Mouse (Mus musculus) embryonic facial prominence, embryonic 14.5 days (tissue): ENCODE measurements at regions not wholly inside any gene's neighbourhood (a gene's known extent, or its start where the extent isn't known, plus 50 kb on each side); places are given as distances from the start of the nearest gene placed in this dataset.

Experiments
- ATAC-seq: fragments of 200-750 bp; cut with Nextera tagmentation; 2 replicates; pipeline ENCODE4 v1.8.0; 2017; ENCODE audit warnings: low read depth, moderate number of reproducible peaks, moderate TSS enrichment
- DNase-seq: peaks from one replicate; pipeline ENCODE4 v3.0.0-alpha.2; 2015; ENCODE audit warnings: low spot score
- H3K27ac ChIP-seq: fragments of 300-500 bp; sonication (generic); replicated peaks from 2 replicates; pipeline ENCODE4 v1.5.1; 2014; ENCODE audit warnings: low read depth, mild to moderate bottlenecking, low read length, moderate library complexity
- H3K27me3 ChIP-seq: fragments of 300-500 bp; sonication (generic); replicated peaks from 2 replicates; pipeline ENCODE4 v1.6.1; 2014; ENCODE audit warnings: low read length; ENCODE audit not compliant: control insufficient read depth, insufficient read depth
- H3K36me3 ChIP-seq: fragments of 300-500 bp; sonication (generic); 2 replicates; pipeline ENCODE4 v1.6.1; 2014; ENCODE audit warnings: low read length, mixed read lengths; ENCODE audit not compliant: control insufficient read depth, insufficient read depth
- H3K4me1 ChIP-seq: fragments of 300-500 bp; sonication (generic); 2 replicates; pipeline ENCODE4 v1.6.1; 2014; ENCODE audit warnings: antibody characterized with exemption, low read length; ENCODE audit not compliant: control insufficient read depth, insufficient read depth
- H3K4me2 ChIP-seq: fragments of 300-500 bp; sonication (generic); 2 replicates; pipeline ENCODE4 v1.6.1; 2014; ENCODE audit warnings: low read depth, mild to moderate bottlenecking, low read length, moderate library complexity, mixed read lengths
- H3K4me3 ChIP-seq: fragments of 300-500 bp; sonication (generic); 2 replicates; pipeline ENCODE4 v1.5.1; 2014; ENCODE audit warnings: low read depth, mild to moderate bottlenecking, low read length
- H3K9ac ChIP-seq: fragments of 300-500 bp; sonication (generic); 2 replicates; pipeline ENCODE4 v1.6.1; 2014; ENCODE audit warnings: low read depth, mild to moderate bottlenecking, low read length, moderate library complexity, mixed read lengths
- H3K9me3 ChIP-seq: fragments of 300-500 bp; sonication (generic); 2 replicates; pipeline ENCODE4 v1.6.1; 2016; ENCODE audit warnings: low read length; ENCODE audit not compliant: control insufficient read depth
- WGBS: fragments of 180-500 bp; shearing (Covaris S2); extraction: QIAGEN DNeasy Blood & Tissue Kit; methylation state at CpG from one replicate; pipeline ENCODE4 v1.1.7; 2014; 5-methylcytosine and 5-hydroxymethylcytosine counted together

DNA sequence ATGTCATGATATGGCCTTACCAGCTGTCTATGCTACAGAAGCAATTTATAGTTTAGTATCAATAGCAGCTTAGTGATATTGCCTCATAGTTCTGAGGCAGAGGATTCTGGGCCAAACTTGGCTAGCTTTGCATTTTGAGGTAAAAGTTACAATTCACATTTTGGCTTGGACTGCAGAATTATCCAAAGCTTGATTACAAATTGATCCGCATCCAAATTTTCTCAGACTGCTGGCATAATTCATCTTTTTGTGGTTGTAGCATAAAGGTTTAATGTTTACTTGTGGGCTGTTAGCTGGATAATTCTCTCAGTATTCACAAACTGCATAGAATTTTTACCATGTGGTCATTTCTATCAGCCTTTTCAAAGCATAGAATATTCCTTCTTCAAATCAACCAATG lies 589.9 kb upstream of the Pdcd1 start:
- ATAC-seq, result no peak

DNA sequence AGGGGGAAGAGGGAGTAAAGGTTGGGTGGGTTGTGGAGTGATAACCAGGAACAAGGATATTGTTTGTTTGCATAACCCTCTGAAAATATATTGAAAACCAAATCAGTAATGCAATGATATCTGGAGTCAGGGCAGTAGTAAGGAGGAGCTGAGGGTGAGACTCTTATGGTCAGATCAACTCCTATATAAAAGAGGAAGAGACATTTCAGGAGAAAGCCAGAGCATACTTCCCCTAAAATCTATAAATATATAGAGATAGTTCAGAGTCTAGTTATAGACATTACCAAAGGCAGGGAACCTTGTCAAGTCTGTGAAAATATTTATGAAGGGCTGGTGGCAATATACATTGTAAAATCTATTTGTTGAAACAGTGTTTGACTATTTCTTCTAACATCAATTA lies 605.9 kb upstream of the Pdcd1 start:
- Histone ChIP-seq H3K9ac (no peak overlapping the region), H3K36me3 (no peaks in the 10 kb centered on the region), H3K4me3 (no peak overlapping the region), H3K4me2 (no peak overlapping the region), H3K9me3 (no peaks in the 10 kb centered on the region), H3K27ac (no peak overlapping the region), H3K4me1 (no peaks in the 10 kb centered on the region), H3K27me3 (no peaks in the 10 kb centered on the region)
- DNase-seq (no peak), ATAC-seq (no peak)

More for the DNA sequence above, 589.9 kb upstream of the Pdcd1 start:
- Histone ChIP-seq H3K9ac (no peak overlapping the region), H3K27me3 (no peaks in the 10 kb centered on the region), H3K9me3 (no peaks in the 10 kb centered on the region), H3K27ac (no peak overlapping the region), H3K4me3 (no peak overlapping the region), H3K36me3 (no peaks in the 10 kb centered on the region), H3K4me1 (no peaks in the 10 kb centered on the region), H3K4me2 (no peak overlapping the region)
- DNase-seq, result peak; percentile 66
- 69% methylated on average over 1 of the region's 1 CpGs for WGBS

DNA sequence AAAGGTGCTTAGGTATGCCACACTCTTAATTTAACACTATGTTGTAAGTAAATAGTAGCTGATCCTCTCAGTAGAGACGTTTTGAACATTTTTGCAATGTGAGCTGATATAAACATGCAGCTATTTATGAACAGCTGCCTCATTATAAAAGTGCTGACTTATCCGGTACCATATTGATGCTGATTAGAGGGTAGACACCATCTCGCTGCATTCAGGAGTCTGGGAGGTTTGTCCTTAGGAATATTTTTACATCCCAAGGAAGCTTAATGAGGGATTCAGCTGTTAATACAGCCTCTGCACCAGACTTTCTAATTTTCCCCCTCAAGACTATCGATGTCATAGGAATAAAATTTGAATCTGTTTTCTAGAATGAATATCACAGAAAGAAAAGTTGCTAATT lies 619.3 kb upstream of the Pdcd1 start:
- ATAC-seq (no peak), DNase-seq (no peak)
- Histone ChIP-seq H3K4me1 (no peaks in the 10 kb centered on the region), H3K9me3 (no peaks in the 10 kb centered on the region), H3K27me3 (no peaks in the 10 kb centered on the region), H3K9ac (no peak overlapping the region), H3K27ac (no peak overlapping the region), H3K36me3 (no peaks in the 10 kb centered on the region), H3K4me3 (no peak overlapping the region), H3K4me2 (no peak overlapping the region)
- WGBS, result 65% methylated on average over 4 of the region's 4 CpGs

DNA sequence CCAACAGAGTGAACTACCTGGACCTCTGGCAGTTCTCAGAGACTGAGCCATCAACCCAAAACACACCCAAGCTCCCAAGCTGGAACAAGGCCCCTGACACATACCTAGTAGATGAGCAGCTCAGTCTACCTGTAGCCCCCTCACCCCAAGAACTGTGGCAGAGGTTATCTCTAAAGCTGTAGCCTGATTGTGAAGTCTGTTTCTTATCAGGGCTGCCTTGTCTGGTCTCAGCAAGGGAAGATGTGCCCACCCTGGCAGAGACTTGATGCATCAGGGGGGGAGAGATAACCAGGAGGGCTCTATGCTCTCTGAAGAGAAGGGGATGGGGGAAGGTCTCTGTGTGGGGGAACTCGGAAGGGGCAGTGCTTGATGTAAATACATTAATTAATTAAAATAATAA lies 612.9 kb upstream of the Fam174a start:
- Histone ChIP-seq H3K27me3 (no peaks in the 10 kb centered on the region), H3K9ac (no peak overlapping the region), H3K36me3 (no peaks in the 10 kb centered on the region), H3K9me3 (no peaks in the 10 kb centered on the region), H3K4me3 (no peak overlapping the region), H3K4me2 (no peak overlapping the region), H3K27ac (no peak overlapping the region), H3K4me1 (no peaks in the 10 kb centered on the region)
- ATAC-seq (no peak), DNase-seq (no peak)
- 91% methylated on average over 1 of the region's 1 CpGs for WGBS

DNA sequence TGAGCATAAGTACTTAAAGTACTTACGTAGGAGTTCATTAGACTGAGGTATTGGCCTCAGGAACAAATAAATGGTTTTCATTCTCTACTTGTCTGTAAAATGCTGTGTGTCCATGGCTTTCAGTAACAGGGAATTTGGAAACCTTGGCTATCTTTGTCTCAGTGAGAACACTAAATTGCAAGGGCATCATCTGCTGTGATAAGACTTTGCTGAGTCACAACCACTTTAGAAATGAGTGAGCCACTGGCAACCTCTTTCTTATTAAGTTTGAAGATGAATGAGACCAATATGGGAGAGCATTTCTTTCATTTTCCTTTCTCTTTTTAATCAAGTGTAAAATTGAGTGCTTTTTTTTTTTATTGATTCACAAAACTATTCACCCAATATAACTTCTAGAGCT lies 611.7 kb upstream of the Fam174a start:
- Histone ChIP-seq H3K27ac (no peak overlapping the region), H3K36me3 (no peaks in the 10 kb centered on the region), H3K4me2 (no peak overlapping the region), H3K4me3 (no peak overlapping the region), H3K27me3 (no peaks in the 10 kb centered on the region), H3K9ac (no peak overlapping the region), H3K9me3 (no peaks in the 10 kb centered on the region), H3K4me1 (no peaks in the 10 kb centered on the region)
- DNase-seq, result no peak
- 88% methylated on average over 1 of the region's 1 CpGs for WGBS
- ATAC-seq, result no peak

DNA sequence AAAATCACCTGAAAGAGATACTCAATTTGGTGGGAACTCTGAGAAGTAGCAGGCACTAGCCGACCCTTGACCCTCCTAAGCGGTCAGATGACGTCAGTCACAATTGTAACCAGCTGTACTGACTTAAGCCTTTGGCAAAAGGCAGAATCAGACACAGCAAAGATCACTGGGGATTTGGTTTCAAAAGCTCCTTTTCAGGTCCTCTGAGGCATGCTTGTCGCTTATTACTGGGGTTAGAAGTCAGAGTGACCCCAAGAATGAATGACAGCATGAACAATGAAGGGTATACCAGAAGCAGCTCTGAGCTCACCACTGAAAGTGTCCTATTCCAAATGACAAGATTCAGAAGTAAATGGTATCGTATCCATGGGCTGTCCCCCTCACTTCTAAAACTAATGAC lies 600.6 kb upstream of the Fam174a start:
- Histone ChIP-seq H3K4me3 (no peak overlapping the region), H3K27me3 (no peaks in the 10 kb centered on the region), H3K9ac (no peak overlapping the region), H3K9me3 (no peaks in the 10 kb centered on the region), H3K36me3 (no peaks in the 10 kb centered on the region), H3K4me1 (no peaks in the 10 kb centered on the region), H3K27ac (no peak overlapping the region), H3K4me2 (no peak overlapping the region)
- ATAC-seq (no peak), DNase-seq (peak; percentile 26)
- WGBS, result 15% methylated on average over 5 of the region's 5 CpGs

DNA sequence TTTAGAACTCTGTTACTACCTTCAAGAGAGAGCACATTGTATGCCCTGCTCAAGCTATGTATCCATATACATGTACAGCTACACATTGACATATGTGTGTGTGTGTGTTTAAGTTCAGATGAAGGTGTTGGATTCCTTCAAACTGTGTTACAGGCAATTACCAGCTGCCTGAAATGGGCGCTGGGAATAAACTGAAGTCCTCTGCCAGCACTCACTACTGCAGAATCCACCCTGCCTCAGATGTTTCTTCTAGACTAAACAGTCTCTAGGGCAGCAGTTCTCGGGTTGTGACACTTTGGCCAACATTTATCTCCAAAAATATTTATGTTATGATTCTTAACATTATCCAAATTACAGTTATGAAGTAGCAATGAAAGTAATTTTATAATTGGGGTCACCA lies 595.7 kb upstream of the Fam174a start:
- Histone ChIP-seq H3K36me3 (no peaks in the 10 kb centered on the region), H3K4me2 (no peak overlapping the region), H3K9me3 (no peaks in the 10 kb centered on the region), H3K4me1 (no peaks in the 10 kb centered on the region), H3K27ac (no peak overlapping the region), H3K27me3 (no peaks in the 10 kb centered on the region), H3K4me3 (no peak overlapping the region), H3K9ac (no peak overlapping the region)
- WGBS, result 71% methylated on average over 2 of the region's 2 CpGs
- no peak for DNase-seq
- no peak for ATAC-seq

DNA sequence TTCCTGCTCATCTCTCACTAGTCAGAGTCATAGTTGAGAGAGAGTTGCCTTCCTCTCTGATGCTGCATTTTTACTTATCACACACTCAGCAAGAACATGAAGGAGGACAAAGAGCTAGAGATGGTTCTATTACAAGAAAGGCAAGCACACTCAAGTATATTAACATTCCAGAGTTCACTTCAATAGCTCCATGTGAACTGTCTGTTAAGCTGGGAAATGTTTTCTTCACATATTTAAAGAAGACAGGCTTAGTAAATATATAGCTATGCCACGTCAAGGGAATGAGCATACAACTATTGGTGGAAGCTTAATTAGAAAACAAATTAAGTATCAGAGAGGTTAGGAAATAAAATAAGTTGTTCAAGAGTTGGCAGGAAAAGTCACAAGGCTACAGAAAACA lies 559.9 kb upstream of the Fam174a start:
- H3K9me3 ChIP-seq, result no peaks in the 10 kb centered on the region
- no peaks in the 10 kb centered on the region for H3K4me1 ChIP-seq
- H3K27ac ChIP-seq, result no peak overlapping the region
- no peaks in the 10 kb centered on the region for H3K36me3 ChIP-seq
- WGBS, result 71% methylated on average over 1 of the region's 1 CpGs
- no peaks in the 10 kb centered on the region for H3K27me3 ChIP-seq
- H3K4me2 ChIP-seq, result no peak overlapping the region
- H3K9ac ChIP-seq, result no peak overlapping the region
- H3K4me3 ChIP-seq, result no peak overlapping the region
- ATAC-seq (no peak), DNase-seq (no peak)

DNA sequence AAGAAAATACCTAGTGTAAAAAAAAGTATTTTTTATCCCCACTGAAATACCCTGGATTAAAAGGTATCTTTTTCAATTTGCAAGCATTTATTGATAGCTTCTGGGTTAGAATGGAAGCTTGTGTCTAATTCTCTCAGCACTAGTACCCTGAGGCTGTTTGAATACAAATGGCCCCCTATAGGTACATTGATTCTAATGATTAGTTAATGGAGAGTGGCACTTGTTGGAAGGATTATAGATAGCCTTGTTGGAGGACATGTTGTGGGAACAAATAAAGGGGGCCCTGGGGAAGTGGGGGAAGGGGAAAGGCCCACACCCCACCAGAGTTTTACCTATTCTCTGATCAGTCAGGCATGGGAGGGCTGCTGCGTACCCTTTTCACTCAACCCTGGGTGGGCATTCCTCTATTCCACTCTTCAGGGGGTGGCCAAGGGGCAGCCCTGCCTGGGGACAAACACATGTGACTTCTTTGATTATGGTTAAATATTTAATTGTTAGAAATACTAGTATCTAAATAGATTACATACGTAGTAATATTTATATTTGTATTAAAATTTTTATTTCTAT lies 524.3 kb upstream of the Fam174a start:
- no peaks in the 10 kb centered on the region for H3K4me1 ChIP-seq
- no peaks in the 10 kb centered on the region for H3K9me3 ChIP-seq
- no peaks in the 10 kb centered on the region for H3K27me3 ChIP-seq
- no peak overlapping the region for H3K4me2 ChIP-seq
- no peak overlapping the region for H3K27ac ChIP-seq
- no peaks in the 10 kb centered on the region for H3K36me3 ChIP-seq
- no peak for ATAC-seq
- DNase-seq, result no peak
- WGBS, result 57% methylated on average over 2 of the region's 2 CpGs
- H3K4me3 ChIP-seq, result no peak overlapping the region
- H3K9ac ChIP-seq, result no peak overlapping the region
